Mouse (Mus musculus) natural killer cell, adult 2 months (primary cell): ENCODE data around the gene Olfr324.
A peak's percentile ranks its signal among the peaks of the same experiment; 100 is the strongest.

Experiments
- DNase-seq, 2 experiments: peaks; one replicate each; pipeline ENCODE4 v3.0.0; 2022; ENCODE audit warnings: low spot score in 2 of 2

Gene Olfr324

DNA sequence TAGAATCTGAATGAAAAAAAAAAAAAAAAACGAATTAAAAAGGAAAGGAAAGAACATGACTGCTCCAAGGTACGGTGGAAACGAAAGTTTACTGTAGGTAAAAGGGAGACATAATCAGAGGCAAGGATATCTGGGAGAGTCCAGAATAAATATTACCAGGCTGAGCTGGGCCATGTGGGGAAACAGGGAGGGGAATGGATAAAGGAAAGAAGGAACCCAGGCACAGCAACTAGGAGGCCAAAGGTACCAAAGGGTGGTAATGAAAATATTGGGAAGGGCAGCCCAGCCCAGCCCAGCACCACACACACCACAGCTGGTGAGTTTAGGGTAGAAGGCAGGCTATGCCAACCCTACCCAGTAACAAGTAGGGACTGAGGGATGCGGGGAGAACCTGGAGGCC, 40.0 kb downstream of the Olfr324 start:
- no peak for DNase-seq

DNA sequence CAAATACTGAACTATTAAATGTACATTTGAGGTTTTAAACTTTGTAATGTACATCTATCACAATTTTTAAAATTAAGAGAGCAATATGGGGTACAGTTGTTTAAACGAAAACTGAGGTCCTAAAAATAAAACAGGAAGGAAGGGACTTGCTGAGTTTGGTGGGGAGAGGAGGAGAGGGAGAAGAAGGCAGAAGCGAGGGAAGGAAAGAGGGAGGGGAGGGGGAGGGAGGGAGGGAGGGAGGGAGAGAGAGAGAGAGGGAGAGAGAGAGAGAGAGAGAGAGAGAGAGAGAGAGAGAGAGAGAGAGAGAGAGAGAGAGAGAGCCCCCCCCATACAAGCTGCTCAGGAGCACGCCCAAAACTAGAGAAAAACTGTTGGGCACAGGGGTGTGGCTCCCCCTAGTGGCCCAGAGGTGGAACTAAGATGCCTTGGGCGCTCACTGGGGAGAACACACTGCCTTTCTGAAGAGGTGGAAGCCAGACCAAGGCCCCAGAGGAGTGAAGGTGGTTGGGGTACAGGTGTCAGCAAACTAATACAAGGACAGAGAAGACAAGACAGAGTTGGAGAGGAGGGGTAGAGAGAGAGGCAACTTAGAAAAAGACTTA, 41.6 kb downstream of the Olfr324 start:
- DNase-seq, result peak; percentile 20 to 48

DNA sequence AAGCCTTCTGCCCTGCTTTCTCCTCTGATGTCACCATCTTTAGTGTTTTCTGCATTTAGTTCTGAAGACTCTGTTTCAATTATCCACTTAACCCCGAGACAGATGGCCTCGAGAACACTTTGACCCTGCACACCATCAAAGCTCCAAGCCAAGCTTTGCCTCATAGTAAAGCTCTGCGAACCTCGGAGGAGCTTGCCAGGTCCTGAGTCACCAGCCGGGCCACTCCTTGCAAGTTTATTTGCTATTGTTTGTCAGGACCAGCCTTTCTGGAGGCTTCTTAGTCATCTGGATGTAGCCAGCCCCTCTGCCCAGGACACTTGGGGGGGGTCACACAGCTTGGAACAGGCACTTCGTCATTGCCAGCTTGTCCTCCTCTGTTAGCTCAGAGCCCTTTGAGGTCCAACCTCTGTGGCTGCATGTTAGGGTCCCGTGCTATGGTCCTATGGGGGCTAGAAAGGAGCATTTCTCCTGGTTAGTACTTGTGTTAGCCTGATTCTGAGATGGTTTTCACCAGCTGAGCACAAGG, 43.3 kb downstream of the Olfr324 start:
- DNase-seq, result no peak

DNA sequence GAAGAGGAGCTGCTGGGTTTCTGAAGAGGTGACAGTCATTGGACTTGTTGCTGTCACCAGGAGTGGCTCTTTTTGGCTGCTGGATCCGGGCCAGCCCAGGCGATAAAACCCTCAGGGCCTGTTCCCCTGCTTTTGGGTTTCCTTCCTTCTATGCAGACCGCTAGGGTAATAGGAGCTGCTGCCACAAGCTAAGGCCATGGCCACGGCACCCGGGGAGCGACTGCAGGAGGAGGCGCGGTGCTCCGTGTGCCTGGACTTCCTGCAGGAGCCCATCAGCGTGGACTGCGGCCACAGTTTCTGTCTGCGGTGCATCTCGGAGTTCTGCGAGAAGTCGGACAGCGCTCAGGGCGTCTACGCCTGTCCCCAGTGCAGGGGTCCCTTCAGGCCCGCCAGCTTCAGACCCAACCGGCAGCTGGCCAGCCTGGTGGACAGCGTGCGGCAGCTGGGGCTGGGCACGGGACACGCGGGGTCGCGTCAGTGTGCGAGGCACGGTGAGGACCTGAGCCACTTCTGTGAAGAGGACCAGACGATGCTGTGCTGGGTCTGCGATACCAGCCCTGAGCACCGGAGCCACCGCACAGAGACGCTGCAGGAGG, 45.5 kb downstream of the Olfr324 start, which contains the start of gene Trim58:
Trim58 (plus strand) TSS at position 194 of the 596 bp plus-strand sequence.
- DNase-seq, result no peak

DNA sequence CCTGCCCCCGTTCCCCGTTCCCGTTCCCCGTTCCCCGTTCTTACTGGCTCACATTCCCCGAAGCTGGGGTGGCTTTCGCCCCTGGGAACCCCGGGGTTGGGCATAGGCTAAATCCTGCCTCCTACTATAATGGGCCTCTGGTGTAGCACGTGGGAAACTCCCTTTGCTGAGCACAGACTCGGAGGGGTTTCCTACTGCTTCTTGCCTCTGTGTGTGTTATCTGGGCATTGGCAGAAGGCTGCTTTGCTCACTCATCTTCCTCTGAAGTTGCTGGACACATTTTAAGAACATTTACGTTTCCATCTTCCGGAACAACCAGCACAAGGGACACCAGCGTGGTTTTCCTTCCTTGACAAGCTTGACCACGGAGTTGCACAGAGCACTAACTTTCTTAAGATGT, 46.1 kb downstream of the Olfr324 start:
- DNase-seq, result no peak

DNA sequence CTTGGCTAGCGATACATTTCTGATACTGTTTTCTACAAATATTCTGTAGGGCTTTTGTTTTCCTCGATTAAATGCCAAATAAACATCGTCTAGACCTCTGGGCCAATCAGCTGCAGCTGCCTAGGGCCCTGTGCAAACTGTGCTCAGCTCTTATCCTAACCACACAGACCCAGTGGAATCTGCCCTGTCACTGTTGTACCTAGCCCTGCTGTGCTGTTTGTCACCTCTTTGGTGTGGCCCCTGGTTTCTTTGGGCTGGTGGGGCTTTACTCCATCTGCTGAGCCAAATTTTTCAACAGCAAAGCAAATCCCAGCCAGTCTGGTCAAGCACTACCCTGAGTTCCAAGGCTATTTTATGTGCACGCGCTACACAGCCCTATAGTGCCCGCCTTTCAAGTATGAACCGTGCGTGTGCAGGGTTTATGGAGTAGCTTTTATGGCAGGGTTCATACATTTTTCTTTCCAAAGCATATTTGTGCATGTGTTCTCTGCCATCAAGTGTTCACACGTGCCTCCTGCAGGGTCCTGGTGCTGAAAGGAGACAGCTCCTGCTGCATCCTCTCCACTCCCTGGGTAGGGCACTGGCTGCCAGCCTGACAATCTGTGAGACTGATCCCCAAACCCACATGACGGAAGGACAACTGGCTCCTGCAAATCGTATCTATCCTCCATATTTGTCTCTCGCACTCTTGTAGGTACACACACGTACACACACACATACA, 46.9 kb downstream of the Olfr324 start:
- DNase-seq, result no peak

DNA sequence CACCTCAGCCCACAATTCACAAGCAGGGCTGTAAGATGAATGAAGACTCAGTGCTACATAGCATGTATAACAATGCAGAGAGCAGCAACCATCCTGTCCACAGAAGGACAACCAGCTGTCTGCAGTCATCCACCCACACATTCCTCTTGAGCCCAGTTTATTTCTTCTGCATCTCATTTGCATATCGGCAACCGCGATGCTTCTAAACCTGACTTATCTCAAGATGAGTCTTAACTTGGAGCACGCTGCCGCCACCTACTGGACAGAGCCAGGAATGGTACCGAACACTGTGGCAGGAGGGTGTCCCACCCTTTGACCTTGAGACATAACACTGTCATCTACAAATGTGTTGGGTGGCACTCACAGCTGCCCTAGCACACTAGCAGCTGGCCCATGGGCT, 48.4 kb downstream of the Olfr324 start:
- peak; percentile 44 to 51 for DNase-seq
